Comparison of ENCODE assay signal across 28 mouse cellular contexts in the genomic region with DNA sequence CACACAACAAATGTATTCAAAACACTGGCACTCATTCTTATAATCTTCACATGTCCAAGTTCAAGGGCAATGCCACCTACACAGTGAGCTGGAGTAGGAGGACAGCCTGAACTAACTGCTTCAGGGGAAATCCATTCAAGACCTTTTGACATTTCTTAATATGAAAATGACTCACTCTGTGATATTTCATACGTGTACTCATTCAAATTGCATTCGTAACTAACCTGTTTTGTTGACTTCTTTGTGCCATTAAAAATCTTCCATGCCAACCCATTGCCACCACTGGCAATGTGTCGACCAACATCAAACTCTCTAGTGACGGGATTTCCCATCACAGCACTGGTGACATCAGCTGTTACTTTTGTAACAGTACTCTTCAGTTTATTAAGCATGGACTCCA. TPM values are rescaled to one million over a fixed set of nuclear protein-coding genes. Genes with fewer than 3 reads are reported as not detected.
DNase-seq lines count a peak whose midpoint lies in the region; ATAC-seq lines count a peak whose summit lies in the region.
"Had no signal": no experiment of that assay in that cellular context is flagged by ENCODE, and none has a peak within 500 bp of the region (broad histone marks: within the 10 kb centered on the region; RNA-seq: fewer than 3 reads in every experiment).

No protein-coding gene starts in this region.

- 95% methylated on average over 4 of the region's 4 CpGs for WGBS in midbrain, embryonic 15.5 days
- WGBS in midbrain, embryonic 13.5 days: 95% methylated on average over 4 of the region's 4 CpGs
- WGBS in kidney, embryonic 16.5 days: 90% methylated on average over 4 of the region's 4 CpGs

- no peaks in the 10 kb centered on the region for H3K27me3 ChIP-seq in midbrain, embryonic 15.5 days (replicated peaks)
- no peaks in the 10 kb centered on the region for H3K27me3 ChIP-seq in midbrain, embryonic 13.5 days
- H3K27me3 ChIP-seq in kidney, embryonic 16.5 days (ENCODE audit: insufficient read depth, low read length): no peaks in the 10 kb centered on the region
- H3K27me3 ChIP-seq: embryonic facial prominence, embryonic 13.5 days; embryonic facial prominence, embryonic 15.5 days; forebrain, embryonic 12.5 days had no signal

- no peak overlapping the region for H3K4me2 ChIP-seq in midbrain, embryonic 15.5 days
- H3K4me2 ChIP-seq in midbrain, embryonic 13.5 days (replicated peaks): no peak overlapping the region
- H3K4me2 ChIP-seq in kidney, embryonic 16.5 days (replicated peaks; ENCODE audit: low read depth, low read length): no peak overlapping the region
- H3K4me2 ChIP-seq: embryonic facial prominence, embryonic 13.5 days; embryonic facial prominence, embryonic 15.5 days; forebrain, embryonic 12.5 days had no signal

- H3K4me1 ChIP-seq in midbrain, embryonic 15.5 days: no peaks in the 10 kb centered on the region
- H3K4me1 ChIP-seq in midbrain, embryonic 13.5 days (replicated peaks): peaks cover 3% of the 10 kb centered on the region; the same call in 1 of the 2 replicates
- H3K4me1 ChIP-seq in kidney, embryonic 16.5 days (ENCODE audit: insufficient read depth, low read length): no peaks in the 10 kb centered on the region
- H3K4me1 ChIP-seq: embryonic facial prominence, embryonic 13.5 days; embryonic facial prominence, embryonic 15.5 days; forebrain, embryonic 10.5 days had no signal

- H3K36me3 ChIP-seq in midbrain, embryonic 15.5 days (replicated peaks): no peaks in the 10 kb centered on the region
- H3K36me3 ChIP-seq in midbrain, embryonic 13.5 days: no peaks in the 10 kb centered on the region
- H3K36me3 ChIP-seq in kidney, embryonic 16.5 days (ENCODE audit: insufficient read depth, low read length): 0 out of 2 replicates have a peak, but pooled peaks cover 8% of the 10 kb centered on the region
- H3K36me3 ChIP-seq: embryonic facial prominence, embryonic 15.5 days had no signal

- no peaks in the 10 kb centered on the region for H3K9me3 ChIP-seq in midbrain, embryonic 15.5 days
- no peaks in the 10 kb centered on the region for H3K9me3 ChIP-seq in midbrain, embryonic 13.5 days
- no peaks in the 10 kb centered on the region for H3K9me3 ChIP-seq in kidney, embryonic 16.5 days (ENCODE audit: low read length)
- H3K9me3 ChIP-seq: embryonic facial prominence, embryonic 13.5 days; embryonic facial prominence, embryonic 15.5 days; forebrain, embryonic 10.5 days; forebrain, embryonic 12.5 days had no signal

- peak; percentile 60 for DNase-seq in CD4-positive helper T cell, adult 2 months (ENCODE audit: low read depth, low spot score)
- DNase-seq in gonadal fat pad, adult 2 months (ENCODE audit: low read depth): peak; percentile 77
- no peak for DNase-seq in adrenal gland, postnatal 25 days
- DNase-seq: adrenal gland, adult 8-10 months; adrenal gland, postnatal 14 days; B cell, adult 2 months; cerebellum, adult 11 months; cerebellum, adult 8-10 months; cerebellum, adult 9-11 months; cerebellum, postnatal 14 days; cerebellum, postnatal 36 days; embryo, embryonic 11 days had no signal

- H3K4me3 ChIP-seq in midbrain, embryonic 15.5 days: no peak overlapping the region
- H3K4me3 ChIP-seq in midbrain, embryonic 13.5 days (replicated peaks): no peak overlapping the region
- H3K4me3 ChIP-seq in kidney, embryonic 16.5 days (ENCODE audit: low read length): no peak overlapping the region
- H3K4me3 ChIP-seq: embryonic facial prominence, embryonic 13.5 days; embryonic facial prominence, embryonic 15.5 days; erythroblast, embryonic 14.5 days; forebrain, embryonic 10.5 days; forebrain, embryonic 12.5 days had no signal

- peak; percentile 82 for ATAC-seq in CD4-positive, CD25-positive, alpha-beta regulatory T cell, adult 4 months
- ATAC-seq in inflammation-experienced regulatory T-cells, adult 6 months: peak; percentile 74
- no peak for ATAC-seq in midbrain, embryonic 15.5 days (replicated peaks)
- no peak for ATAC-seq in midbrain, embryonic 13.5 days
- ATAC-seq in kidney, embryonic 16.5 days (ENCODE audit: low FRiP score, low TSS enrichment): no peak
- ATAC-seq: forebrain, embryonic 14.5 days; forebrain, embryonic 16.5 days had no signal

- H3K27ac ChIP-seq in midbrain, embryonic 15.5 days: no peak overlapping the region
- H3K27ac ChIP-seq in midbrain, embryonic 13.5 days: no peak overlapping the region
- no peak overlapping the region for H3K27ac ChIP-seq in kidney, embryonic 16.5 days (ENCODE audit: low read length)
- H3K27ac ChIP-seq: embryonic facial prominence, embryonic 13.5 days; embryonic facial prominence, embryonic 15.5 days; forebrain, embryonic 10.5 days; forebrain, embryonic 12.5 days had no signal

- H3K9ac ChIP-seq in midbrain, embryonic 15.5 days: no peak overlapping the region
- H3K9ac ChIP-seq in midbrain, embryonic 13.5 days (replicated peaks): no peak overlapping the region
- no peak overlapping the region for H3K9ac ChIP-seq in kidney, embryonic 16.5 days (replicated peaks; ENCODE audit: low read length)
- H3K9ac ChIP-seq: embryonic facial prominence, embryonic 13.5 days; embryonic facial prominence, embryonic 15.5 days; forebrain, embryonic 12.5 days had no signal

RNA-seq across cellular contexts. Expression of a gene that starts 8.0 kb away (rescaled TPM):
- polyA plus RNA-seq in CD4-positive, CD25-positive, alpha-beta regulatory T cell, adult 4 months (2017; shearing (Covaris generic)): 1 to 10 TPM; 9.1 to 9.8 TPM
- 19.7 and 20.6 TPM in 2 replicates for polyA plus RNA-seq in gonadal fat pad, adult 2 months (2012; rRNA removed)
- polyA plus RNA-seq in inflammation-experienced regulatory T-cells, adult 6 months (2017; shearing (Covaris generic)): 10 to 100 TPM in 1 of 3 experiments, 1 to 10 TPM in 2; 7.8 to 10.7 (median 9.9) TPM
- polyA plus RNA-seq in midbrain, embryonic 15.5 days (2015; fragmentation: Nextera tagmentation; extraction: Ambion mirVana): 9.1 and 10.1 TPM in 2 replicates
- total RNA-seq in adrenal gland, postnatal 25 days (2021): 50.0 and 54.0 TPM in 2 replicates
- 10.5 and 11.0 TPM in 2 replicates for polyA plus RNA-seq in midbrain, embryonic 13.5 days (2015; fragmentation: Nextera tagmentation; extraction: Ambion mirVana)
- polyA plus RNA-seq in kidney, embryonic 16.5 days (2015; fragmentation: Nextera tagmentation; extraction: Ambion mirVana): 7.0 and 7.6 TPM in 2 replicates

RNA-seq across cellular contexts. Expression of a gene that starts 54.0 kb away (rescaled TPM):
- 10 to 100 TPM; 35.5 to 51.3 TPM for polyA plus RNA-seq in CD4-positive, CD25-positive, alpha-beta regulatory T cell, adult 4 months (2017; shearing (Covaris generic))
- 2.2 and 3.2 TPM in 2 replicates for polyA plus RNA-seq in gonadal fat pad, adult 2 months (2012; rRNA removed)
- 10 to 100 TPM; 43.5 to 52.5 (median 44.7) TPM for polyA plus RNA-seq in inflammation-experienced regulatory T-cells, adult 6 months (2017; shearing (Covaris generic))
- polyA plus RNA-seq in midbrain, embryonic 15.5 days (2015; fragmentation: Nextera tagmentation; extraction: Ambion mirVana): 47.7 and 55.6 TPM in 2 replicates
- 18.0 and 21.0 TPM in 2 replicates for total RNA-seq in adrenal gland, postnatal 25 days (2021)
- polyA plus RNA-seq in midbrain, embryonic 13.5 days (2015; fragmentation: Nextera tagmentation; extraction: Ambion mirVana): 51.2 and 53.8 TPM in 2 replicates
- 27.4 and 31.6 TPM in 2 replicates for polyA plus RNA-seq in kidney, embryonic 16.5 days (2015; fragmentation: Nextera tagmentation; extraction: Ambion mirVana)

RNA-seq across cellular contexts. Expression of a gene that starts 57.0 kb away (rescaled TPM):
- not detected for polyA plus RNA-seq in CD4-positive, CD25-positive, alpha-beta regulatory T cell, adult 4 months (2017; shearing (Covaris generic))
- 0.12 and 0.19 TPM in 2 replicates for polyA plus RNA-seq in gonadal fat pad, adult 2 months (2012; rRNA removed)
- under 1 TPM in 1 of 3 experiments, not detected in 2; 0.19 TPM for polyA plus RNA-seq in inflammation-experienced regulatory T-cells, adult 6 months (2017; shearing (Covaris generic))
- polyA plus RNA-seq in midbrain, embryonic 15.5 days (2015; fragmentation: Nextera tagmentation; extraction: Ambion mirVana): 1.3 and 1.5 TPM in 2 replicates
- total RNA-seq in adrenal gland, postnatal 25 days (2021): 0.21 TPM in 1 of 2 replicates, not detected in the other
- polyA plus RNA-seq in midbrain, embryonic 13.5 days (2015; fragmentation: Nextera tagmentation; extraction: Ambion mirVana): 1.0 and 2.3 TPM in 2 replicates
- 1.2 and 2.1 TPM in 2 replicates for polyA plus RNA-seq in kidney, embryonic 16.5 days (2015; fragmentation: Nextera tagmentation; extraction: Ambion mirVana)
- total RNA-seq: adrenal gland, adult 18-20 months; common myeloid progenitor, adult 5-6 weeks; ES-E14; MEL had no signal
- polyA plus RNA-seq: embryonic facial prominence, embryonic 13.5 days; erythroblast, embryonic 14.5 days had no signal

Comparison
In these comparisons a context has a peak if more than half of its experiments do, and no peak if none do; other contexts are left out.
1. ATAC-seq: peak in CD4-positive, CD25-positive, alpha-beta regulatory T cell, adult 4 months (single experiment) and inflammation-experienced regulatory T-cells, adult 6 months (single experiment); none in midbrain, embryonic 15.5 days (single experiment), midbrain, embryonic 13.5 days (single experiment) and kidney, embryonic 16.5 days (single experiment).